Mouse (Mus musculus) stomach, embryonic 16.5 days (tissue): ENCODE results near the gene 1700025F22Rik. TPM values are rescaled to one million over a fixed set of nuclear protein-coding genes. Genes with fewer than 3 reads are reported as not detected.
"Not testable (repeated sequence)": the region's sequence is repeated elsewhere in the genome, so short reads cannot be mapped to it uniquely, and the experiment has no call there.

Experiments
- ATAC-seq: fragments of 200-750 bp; cut with Nextera tagmentation; 2 replicates; pipeline ENCODE4 v1.8.0; 2017; ENCODE audit warnings: moderate number of reproducible peaks, moderate TSS enrichment; ENCODE audit not compliant: insufficient read depth, low FRiP score
- H3K27ac ChIP-seq: fragments of 300-500 bp; sonication (generic); 2 replicates; pipeline ENCODE4 v1.5.1; 2014; ENCODE audit warnings: low read length
- H3K27me3 ChIP-seq: fragments of 300-500 bp; sonication (generic); 2 replicates; pipeline ENCODE4 v1.6.1; 2014; ENCODE audit warnings: low read length, control low read depth, mixed read lengths; ENCODE audit not compliant: control insufficient read depth, insufficient read depth
- H3K36me3 ChIP-seq: fragments of 300-500 bp; sonication (generic); 2 replicates; pipeline ENCODE4 v1.6.1; 2014; ENCODE audit warnings: low read length; ENCODE audit not compliant: control insufficient read depth, insufficient read depth
- H3K4me1 ChIP-seq: fragments of 300-500 bp; sonication (generic); 2 replicates; pipeline ENCODE4 v1.6.1; 2014; ENCODE audit warnings: low read length, control low read depth, mixed read lengths; ENCODE audit not compliant: control insufficient read depth, insufficient read depth
- H3K4me2 ChIP-seq: fragments of 300-500 bp; sonication (generic); 2 replicates; pipeline ENCODE4 v1.6.1; 2014; ENCODE audit warnings: low read depth, low read length, mixed read lengths
- H3K4me3 ChIP-seq: fragments of 300-500 bp; sonication (generic); replicated peaks from 2 replicates; pipeline ENCODE4 v1.5.1; 2014; ENCODE audit warnings: mild to moderate bottlenecking, low read length
- H3K9ac ChIP-seq: fragments of 300-500 bp; sonication (generic); 2 replicates; pipeline ENCODE4 v1.6.1; 2014; ENCODE audit warnings: low read length
- H3K9me3 ChIP-seq: fragments of 300-500 bp; sonication (generic); replicated peaks from 2 replicates; pipeline ENCODE4 v1.6.1; 2016; ENCODE audit warnings: low read length, control low read depth; ENCODE audit not compliant: control insufficient read depth
- WGBS: fragments of 180-500 bp; shearing (Covaris S2); extraction: QIAGEN DNeasy Blood & Tissue Kit; methylation state at CpG from one replicate; pipeline ENCODE4 v1.1.7; 2014; 5-methylcytosine and 5-hydroxymethylcytosine counted together
- polyA plus RNA-seq: library from polyadenylated mRNA; unstranded; fragments of >200 nt; fragmentation: Nextera tagmentation; extraction: Ambion mirVana; gene quantifications from 2 replicates; pipeline ENCODE4 v1.2.1, GENCODE M21; 2015

The 1700025F22Rik gene
- polyA plus RNA-seq, 1 experiment from 2014 or later: not detected

DNA sequence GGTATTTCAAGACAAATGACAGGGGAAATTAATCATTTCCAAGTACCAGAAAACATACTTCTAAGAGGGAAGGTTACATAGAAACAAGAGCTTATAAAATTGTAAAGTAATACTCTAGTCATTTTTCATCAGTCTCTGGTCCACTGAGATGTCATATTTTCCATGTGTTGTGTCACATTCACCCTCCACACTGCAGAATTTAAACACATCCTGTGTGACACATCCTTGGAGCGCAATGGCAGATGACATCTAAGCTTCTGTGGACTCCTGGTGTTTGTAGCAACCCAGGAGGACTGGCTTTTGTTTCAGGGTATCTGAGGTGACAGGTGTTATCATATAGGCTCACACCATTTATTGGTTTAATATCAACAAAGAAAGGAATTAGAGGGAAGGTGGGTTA is 35.4 kb downstream of the 1700025F22Rik start:
- ATAC-seq: no peak
- Histone ChIP-seq H3K9ac (no peak overlapping the region), H3K4me1 (no peaks in the 10 kb centered on the region), H3K27me3 (no peaks in the 10 kb centered on the region), H3K4me3 (no peak overlapping the region), H3K4me2 (no peak overlapping the region), H3K9me3 (no peaks in the 10 kb centered on the region), H3K27ac (no peak overlapping the region), H3K36me3 (no peaks in the 10 kb centered on the region)
- 85% methylated on average over 1 of the region's 1 CpGs for WGBS

DNA sequence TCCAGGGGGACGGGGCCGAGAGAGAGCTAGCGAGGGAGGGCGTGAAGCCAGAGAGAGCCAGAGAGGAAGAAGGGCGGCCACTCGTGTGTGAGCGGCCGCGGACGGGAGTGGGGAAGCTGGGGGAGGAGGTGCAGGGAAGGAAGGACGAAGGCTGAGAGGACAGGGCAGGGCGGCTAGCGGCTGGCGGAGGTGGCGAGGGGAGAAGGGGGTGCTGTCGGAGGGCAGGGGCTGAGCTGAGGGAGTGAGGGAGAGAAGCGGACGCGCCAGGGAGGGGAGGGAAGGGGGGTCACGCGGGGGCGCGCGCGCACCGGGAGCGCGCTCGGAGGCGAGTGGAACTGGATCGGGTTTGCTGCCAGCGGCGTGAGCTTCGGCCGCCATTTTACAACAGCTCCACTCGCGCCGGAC is 44.1 kb downstream of the 1700025F22Rik start:
- WGBS: 0% methylated on average over 12 of the region's 38 CpGs
- ATAC-seq: peak; percentile 99
- H3K4me3 ChIP-seq: peak overlapping the region; percentile 45
- not testable (repeated sequence) for H3K27me3 ChIP-seq, H3K27ac ChIP-seq, H3K9me3 ChIP-seq, H3K4me1 ChIP-seq, H3K36me3 ChIP-seq
- H3K4me2 ChIP-seq: peak overlapping the region; percentile 50; the same call in 1 of the 2 replicates
- H3K9ac ChIP-seq: peak overlapping the region; percentile 63

DNA sequence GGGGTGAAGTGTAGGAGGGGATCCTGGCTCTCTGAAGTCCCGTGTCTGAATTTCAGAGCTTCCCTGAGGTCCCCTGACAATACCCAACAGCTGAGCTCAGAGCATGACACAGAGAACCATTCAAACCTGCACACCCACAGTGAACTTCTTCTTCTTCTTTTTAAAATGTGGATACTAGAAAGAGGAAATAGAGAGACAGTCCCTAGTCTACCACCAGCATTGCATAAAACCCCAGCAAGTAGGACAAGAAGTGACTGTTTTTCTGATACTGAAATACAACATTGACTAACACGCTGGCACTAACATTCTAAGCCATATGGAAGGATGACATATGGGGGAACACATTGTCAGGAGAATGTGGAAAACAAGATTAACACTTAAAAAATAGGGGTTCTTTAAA is 45.8 kb downstream of the 1700025F22Rik start:
- no peaks in the 10 kb centered on the region for H3K36me3 ChIP-seq
- H3K9ac ChIP-seq: no peak overlapping the region
- no peaks in the 10 kb centered on the region for H3K4me1 ChIP-seq
- no peak for ATAC-seq
- WGBS: 77% methylated on average over 2 of the region's 2 CpGs
- H3K27me3 ChIP-seq: peaks cover 3% of the 10 kb centered on the region; the same call in 1 of the 2 replicates
- no peak overlapping the region for H3K4me3 ChIP-seq
- H3K4me2 ChIP-seq: no peak overlapping the region
- no peak overlapping the region for H3K27ac ChIP-seq
- no peaks in the 10 kb centered on the region for H3K9me3 ChIP-seq

DNA sequence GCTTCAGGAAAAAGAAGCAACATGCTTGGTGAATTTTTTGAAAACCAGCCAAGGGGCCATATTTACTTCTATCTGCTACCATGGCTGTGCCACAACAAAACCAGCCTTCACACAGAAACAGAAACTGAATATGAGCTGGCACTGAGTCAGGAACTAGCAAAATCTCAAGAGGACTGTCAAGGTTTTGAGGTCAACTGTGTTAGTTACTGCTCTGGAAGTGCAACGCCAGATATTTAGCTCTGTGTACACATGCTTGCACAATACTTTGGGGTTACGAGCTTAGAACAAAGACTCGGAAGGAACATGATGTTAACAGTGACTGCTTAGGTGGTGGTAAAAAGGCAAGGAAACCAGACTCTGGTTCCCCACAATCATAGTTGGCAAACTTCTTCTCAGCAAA is 57.4 kb downstream of the 1700025F22Rik start:
- no peak overlapping the region for H3K4me3 ChIP-seq
- ATAC-seq: no peak
- no peak overlapping the region for H3K4me2 ChIP-seq
- no peaks in the 10 kb centered on the region for H3K4me1 ChIP-seq
- H3K9me3 ChIP-seq: no peaks in the 10 kb centered on the region
- H3K27me3 ChIP-seq: no peaks in the 10 kb centered on the region
- H3K9ac ChIP-seq: no peak overlapping the region
- no peaks in the 10 kb centered on the region for H3K36me3 ChIP-seq
- H3K27ac ChIP-seq: no peak overlapping the region
- 57% methylated on average over 3 of the region's 3 CpGs for WGBS

DNA sequence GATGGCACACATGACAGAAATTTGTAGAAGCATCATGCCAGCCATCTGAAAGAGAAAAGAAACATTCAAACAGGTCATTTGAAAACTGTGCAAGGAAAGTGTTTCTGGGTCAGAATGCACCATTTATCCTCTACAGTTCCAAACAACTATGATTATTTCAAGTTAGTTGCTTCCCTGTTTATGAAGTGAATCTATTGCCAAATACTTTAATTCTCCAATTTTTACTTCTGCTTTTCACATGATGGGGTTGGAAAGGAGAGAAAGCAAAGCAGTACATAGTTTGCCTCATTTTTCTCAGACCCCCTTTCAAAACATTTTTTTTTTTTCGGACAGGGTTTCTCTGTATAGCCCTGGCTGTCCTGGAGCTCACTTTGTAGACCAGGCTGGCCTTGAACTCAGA is 63.2 kb downstream of the 1700025F22Rik start:
- 77% methylated on average over 1 of the region's 1 CpGs for WGBS
- no peaks in the 10 kb centered on the region for H3K27me3 ChIP-seq
- no peak overlapping the region for H3K27ac ChIP-seq
- H3K9me3 ChIP-seq: no peaks in the 10 kb centered on the region
- no peak for ATAC-seq
- H3K4me2 ChIP-seq: no peak overlapping the region
- no peaks in the 10 kb centered on the region for H3K36me3 ChIP-seq
- H3K4me1 ChIP-seq: no peaks in the 10 kb centered on the region
- no peak overlapping the region for H3K9ac ChIP-seq
- no peak overlapping the region for H3K4me3 ChIP-seq

DNA sequence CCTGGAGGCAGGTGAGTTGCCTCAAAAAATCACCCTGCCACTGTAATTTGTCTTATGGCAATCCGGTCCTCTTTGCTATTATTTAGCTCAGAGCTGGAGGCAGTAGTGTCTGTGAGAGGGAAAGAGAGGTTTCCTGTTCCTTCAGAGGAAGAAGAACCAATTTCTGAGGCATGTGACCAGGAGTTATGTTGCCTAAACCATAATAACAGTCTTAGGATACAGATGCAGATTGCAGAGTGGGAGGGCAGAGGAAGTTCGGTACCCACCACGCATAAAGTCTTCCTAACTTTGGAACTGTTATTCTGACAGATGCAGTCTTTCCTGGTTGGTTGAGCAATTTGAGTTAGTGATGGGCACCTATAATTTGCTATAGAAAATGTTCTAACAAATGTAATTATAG is 66.7 kb downstream of the 1700025F22Rik start:
- no peak for ATAC-seq
- H3K4me1 ChIP-seq: no peaks in the 10 kb centered on the region
- H3K27ac ChIP-seq: no peak overlapping the region
- H3K4me2 ChIP-seq: no peak overlapping the region
- H3K9ac ChIP-seq: no peak overlapping the region
- no peak overlapping the region for H3K4me3 ChIP-seq
- H3K27me3 ChIP-seq: no peaks in the 10 kb centered on the region
- no peaks in the 10 kb centered on the region for H3K9me3 ChIP-seq
- WGBS: 65% methylated on average over 3 of the region's 3 CpGs
- no peaks in the 10 kb centered on the region for H3K36me3 ChIP-seq

DNA sequence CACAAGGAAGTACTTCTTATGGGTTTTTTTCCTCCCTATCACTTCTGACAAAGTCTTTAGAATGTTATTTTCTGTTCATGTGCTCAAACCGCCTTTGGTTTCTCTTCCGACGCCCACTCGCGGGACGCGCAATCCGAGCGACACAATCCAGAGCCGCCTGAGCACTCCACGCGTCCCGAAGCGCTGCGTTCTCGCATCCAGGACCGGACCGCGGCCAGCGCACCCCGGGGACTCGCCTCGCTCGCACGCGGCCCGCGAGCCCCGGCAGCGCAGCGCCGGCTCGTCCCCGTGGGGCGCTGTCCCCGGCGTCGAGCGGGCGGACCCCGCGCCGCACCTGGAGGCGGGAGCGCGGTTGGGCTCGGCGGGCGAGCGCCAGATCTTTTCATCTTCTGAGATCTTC is 73.0 kb downstream of the 1700025F22Rik start:
- not testable (repeated sequence) for H3K27ac ChIP-seq, H3K36me3 ChIP-seq, H3K4me1 ChIP-seq, H3K27me3 ChIP-seq, H3K9me3 ChIP-seq
- Histone ChIP-seq H3K4me3 (peak overlapping the region; percentile 39), H3K4me2 (peak overlapping the region; percentile 60), H3K9ac (peak overlapping the region; percentile 52)
- 2% methylated on average over 50 of the region's 50 CpGs for WGBS
- peak; percentile 53; the same call in 1 of the 2 replicates for ATAC-seq

Other genes starting within 250 kb of the 1700025F22Rik start
- gene Zp1, start 244.7 kb downstream of the 1700025F22Rik start, polyA plus RNA-seq: not detected in 2 replicates
- not detected in 2 replicates for gene Ptgdr2, start 228.2 kb downstream of the 1700025F22Rik start, polyA plus RNA-seq
- 23.8 and 27.5 TPM in 2 replicates for gene Ccdc86, start 216.1 kb downstream of the 1700025F22Rik start, polyA plus RNA-seq
- gene Ms4a10, start 190.7 kb downstream of the 1700025F22Rik start, polyA plus RNA-seq: 8.0 and 11.3 TPM in 2 replicates
- not detected in 2 replicates for gene Ms4a15, start 172.1 kb downstream of the 1700025F22Rik start, polyA plus RNA-seq
- 3.7 and 4.2 TPM in 2 replicates for gene Ms4a18, start 147.3 kb downstream of the 1700025F22Rik start, polyA plus RNA-seq
- gene Ms4a8a, start 84.2 kb downstream of the 1700025F22Rik start, polyA plus RNA-seq: 6.0 and 7.8 TPM in 2 replicates
- gene 1700017D01Rik, start 34.4 kb downstream of the 1700025F22Rik start, polyA plus RNA-seq: not detected in 2 replicates
- not detected in 2 replicates for gene Ms4a13, start 31.4 kb upstream of the 1700025F22Rik start, polyA plus RNA-seq
- 0.17 and 0.20 TPM in 2 replicates for gene Ms4a12, start 67.1 kb upstream of the 1700025F22Rik start, polyA plus RNA-seq
- 0.11 TPM in 1 of 2 replicates, not detected in the other for gene Ms4a1, start 100.9 kb upstream of the 1700025F22Rik start, polyA plus RNA-seq
- gene Ms4a5, start 118.6 kb upstream of the 1700025F22Rik start, polyA plus RNA-seq: not detected in 2 replicates
- gene Ms4a14, start 149.1 kb upstream of the 1700025F22Rik start, polyA plus RNA-seq: 0.08 TPM in 1 of 2 replicates, not detected in the other
- 3.8 and 6.7 TPM in 2 replicates for gene Ms4a7, start 170.8 kb upstream of the 1700025F22Rik start, polyA plus RNA-seq
- 10.5 and 10.7 TPM in 2 replicates for gene Ms4a4a, start 210.2 kb upstream of the 1700025F22Rik start, polyA plus RNA-seq
- 2.4 and 2.8 TPM in 2 replicates for gene Ms4a4c, start 239.4 kb upstream of the 1700025F22Rik start, polyA plus RNA-seq